Mouse (Mus musculus) ES-E14 (cell line): ENCODE data around the gene Sh2d5.

Experiments
- CHD2 ChIP-seq: IDR thresholded peaks from 2 replicates; pipeline ENCODE4 v1.6.1; 2014; ENCODE audit warnings: mild to moderate bottlenecking, low read depth, low read length, inconsistent platforms
- HCFC1 ChIP-seq: IDR thresholded peaks from 2 replicates; pipeline ENCODE4 v1.6.1; 2012; ENCODE audit warnings: low read length, inconsistent platforms, borderline replicate concordance; ENCODE audit not compliant: insufficient read depth
- ZC3H11A ChIP-seq: IDR thresholded peaks from 2 replicates; pipeline ENCODE4 v1.6.1; 2012; ENCODE audit warnings: low read depth, mild to moderate bottlenecking, inconsistent platforms, low read length, borderline replicate concordance
- ZNF384 ChIP-seq: IDR thresholded peaks from 2 replicates; pipeline ENCODE4 v1.6.1; 2012; ENCODE audit warnings: low read depth, low read length, inconsistent platforms

DNA sequence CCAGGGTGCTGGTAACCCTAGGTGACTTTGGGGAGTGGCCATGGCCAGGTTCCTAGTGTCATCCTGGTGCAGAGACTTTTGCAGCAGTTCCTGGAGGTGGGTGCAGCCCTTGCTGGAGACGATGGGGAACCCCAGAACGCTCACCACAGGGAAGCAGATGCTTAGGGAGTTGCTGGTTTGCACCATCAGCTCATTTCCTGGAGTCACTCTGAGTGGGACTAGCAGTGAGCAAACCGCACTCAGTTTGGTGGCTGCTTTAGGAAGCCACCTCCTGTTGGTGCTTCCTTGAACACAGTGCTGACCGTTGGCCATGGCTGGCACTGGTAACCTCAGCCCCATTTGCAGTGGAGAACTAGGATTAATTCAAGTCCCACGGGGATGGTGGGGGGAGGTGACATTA is 9.3 kb downstream of the Sh2d5 start:
- TF ChIP-seq CHD2 = no peak
- no peak for TF ChIP-seq HCFC1
- no peak for TF ChIP-seq ZNF384
- no peak for TF ChIP-seq ZC3H11A
